Mouse (Mus musculus) kidney, postnatal 10 days (tissue): ENCODE data around the gene Cpn1.

Experiments
- DNase-seq: peaks from one replicate; pipeline ENCODE4 v3.0.0; 2021; ENCODE audit warnings: mixed read lengths

The Cpn1 gene

DNA sequence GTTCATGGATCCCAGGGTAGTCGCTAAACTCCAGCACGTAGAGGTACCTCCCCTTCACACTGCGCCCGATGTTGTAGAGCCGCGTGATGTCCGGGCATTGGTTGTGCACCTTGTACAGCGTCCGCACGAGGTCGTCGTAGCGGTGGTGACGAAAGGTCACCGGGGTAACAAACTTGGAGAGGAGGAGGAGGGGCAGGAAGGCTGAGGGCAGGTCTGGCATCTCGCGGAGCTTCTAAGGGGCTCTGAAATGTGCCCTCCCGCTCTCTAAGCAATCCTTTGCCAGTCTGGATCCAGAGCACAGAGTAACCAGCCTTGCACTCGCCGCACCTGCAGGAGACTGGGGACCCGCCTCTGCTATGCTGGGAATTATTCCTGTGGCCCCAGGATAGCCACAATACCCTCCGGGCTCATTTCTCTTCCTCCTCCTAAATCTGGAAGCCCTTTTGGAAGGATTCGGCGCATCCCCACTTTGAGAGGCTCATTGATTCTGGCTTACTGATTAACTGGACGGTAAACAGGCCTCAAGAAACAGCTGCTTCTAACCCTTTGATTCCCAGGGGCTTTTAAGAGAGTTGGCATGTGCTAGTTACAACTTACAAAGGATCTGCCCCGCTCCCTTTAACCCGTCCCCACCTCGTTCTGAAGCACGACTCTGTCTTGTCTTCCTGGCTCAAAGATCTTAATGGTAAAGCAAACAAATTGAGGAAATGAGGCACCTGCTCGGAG is at the start of gene Cpn1:
TSS of gene Cpn1 (minus strand) at position 488 of the 726 bp plus-strand sequence.
- peak; percentile 70 for DNase-seq

DNA sequence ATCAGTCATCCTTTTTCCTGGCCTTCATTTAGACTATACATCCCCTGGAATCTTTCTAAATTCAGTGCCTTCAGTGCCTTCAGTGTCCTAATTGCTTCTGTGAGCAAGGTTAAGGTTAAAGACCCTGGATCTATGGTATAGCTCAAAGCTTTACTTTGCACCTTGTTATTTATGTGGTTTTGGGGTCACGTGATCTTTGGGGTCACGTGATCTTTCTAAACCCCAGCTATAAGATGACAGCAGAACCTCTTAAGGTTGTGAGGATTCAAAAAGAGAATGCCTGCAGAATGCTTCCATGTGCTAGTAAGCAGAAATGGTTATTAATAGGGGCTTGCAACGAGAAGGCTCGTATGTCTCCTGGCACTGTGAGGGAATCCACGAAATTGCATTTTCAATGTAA is 47.0 kb upstream of the Cpn1 start:
- no peak for DNase-seq

DNA sequence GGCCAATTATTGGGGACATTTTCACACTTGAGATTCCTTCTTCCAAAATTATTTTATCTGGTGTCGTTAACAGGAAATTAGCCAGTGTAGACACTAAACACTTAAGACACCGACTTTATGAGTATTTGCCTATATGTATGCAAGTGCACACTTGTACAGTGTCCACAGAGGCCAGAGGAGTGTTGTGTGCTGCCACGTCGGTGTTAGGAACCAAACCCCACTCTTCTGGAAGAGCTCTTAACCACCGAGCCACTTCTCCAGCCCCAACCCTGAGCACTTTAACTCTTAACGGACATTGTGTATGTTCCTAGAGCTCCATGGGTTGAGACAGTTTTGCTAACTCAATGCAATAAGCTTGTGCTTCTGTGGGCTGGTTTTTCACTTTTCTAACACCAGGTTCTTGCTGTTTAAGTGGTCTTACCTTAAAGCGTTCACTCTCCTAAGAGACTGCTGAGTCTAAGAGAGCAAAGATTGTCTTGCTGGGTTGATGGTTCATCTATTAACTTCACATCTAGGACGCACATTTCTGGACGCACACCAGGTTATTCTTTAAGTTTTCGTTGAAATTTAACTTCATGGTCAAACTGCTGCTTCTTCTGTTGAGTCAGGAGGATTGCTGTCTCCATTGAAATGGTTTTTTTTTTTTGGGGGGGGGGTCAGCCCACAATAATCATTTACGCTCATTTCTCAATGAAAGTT is 45.8 kb upstream of the Cpn1 start:
- peak; percentile 17 for DNase-seq

DNA sequence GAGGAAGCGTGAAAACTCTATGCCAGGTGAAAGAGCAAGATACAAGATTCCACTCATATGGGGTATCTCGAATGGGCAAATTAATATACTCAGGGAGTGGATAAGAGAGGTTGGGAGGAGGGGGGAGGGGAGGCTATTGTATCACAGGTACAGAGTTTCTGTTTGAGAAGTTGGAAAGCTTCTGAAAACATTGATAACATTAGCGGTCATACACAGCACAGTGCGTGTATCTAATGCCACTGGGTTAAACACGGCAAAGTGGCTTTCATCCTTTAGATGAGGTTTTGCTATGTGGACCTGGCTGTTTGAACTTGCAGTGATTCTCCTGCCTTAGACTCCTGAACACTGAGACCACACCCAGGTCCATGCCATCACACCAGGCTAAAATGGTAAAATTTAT is 43.7 kb upstream of the Cpn1 start:
- DNase-seq: no peak

DNA sequence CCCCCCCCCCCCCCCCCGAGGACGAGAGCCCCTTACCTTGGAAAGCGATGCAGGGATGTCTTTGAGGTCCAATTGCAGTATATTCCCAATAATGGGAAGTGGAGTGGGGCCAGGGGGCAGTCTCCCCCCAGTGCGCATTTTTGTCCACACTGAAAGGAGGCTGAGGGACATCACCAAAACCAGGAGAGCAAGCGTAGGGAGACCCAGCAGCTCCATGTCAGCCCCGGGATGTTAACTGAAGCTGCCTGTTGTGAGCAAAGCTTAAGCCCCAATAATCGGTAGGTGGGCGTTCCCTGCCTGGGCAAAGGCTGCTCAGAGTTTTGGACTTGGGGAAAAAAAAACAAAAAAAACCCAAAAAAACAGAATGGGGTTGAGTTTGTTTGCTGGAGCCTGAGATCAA is 42.6 kb upstream of the Cpn1 start, which contains the start of gene Cyp2c23:
TSS of gene Cyp2c23 (minus strand) at position 237 of the 400 bp plus-strand sequence.
- DNase-seq: no peak

DNA sequence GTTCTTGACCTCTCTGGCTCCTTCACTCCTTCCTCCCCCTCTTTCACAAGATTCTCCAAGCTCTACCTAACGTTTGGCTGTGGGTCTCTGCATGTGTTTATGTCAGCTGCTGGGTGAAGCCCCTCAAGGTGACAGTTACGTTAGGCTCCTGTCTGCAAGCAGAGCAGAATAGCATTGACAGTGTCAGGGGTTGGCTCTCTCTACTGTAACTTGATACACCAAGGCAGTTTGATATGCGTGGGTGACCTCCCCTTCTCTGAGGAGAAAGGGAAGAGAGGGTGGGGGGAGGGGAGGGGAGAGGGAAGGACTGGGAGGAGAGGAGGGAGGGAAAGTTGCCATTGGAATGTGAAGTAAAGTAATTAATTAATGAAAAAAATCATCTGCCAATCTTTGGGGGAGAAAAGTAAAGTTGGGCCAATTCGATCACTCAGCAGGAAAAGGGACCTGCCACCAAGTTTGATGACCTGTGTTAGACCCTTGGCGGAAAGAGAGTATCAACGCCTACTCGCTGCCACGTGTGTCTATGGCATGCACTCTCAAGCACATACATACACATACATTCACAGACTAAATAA is 40.7 kb upstream of the Cpn1 start:
- DNase-seq: peak; percentile 22

DNA sequence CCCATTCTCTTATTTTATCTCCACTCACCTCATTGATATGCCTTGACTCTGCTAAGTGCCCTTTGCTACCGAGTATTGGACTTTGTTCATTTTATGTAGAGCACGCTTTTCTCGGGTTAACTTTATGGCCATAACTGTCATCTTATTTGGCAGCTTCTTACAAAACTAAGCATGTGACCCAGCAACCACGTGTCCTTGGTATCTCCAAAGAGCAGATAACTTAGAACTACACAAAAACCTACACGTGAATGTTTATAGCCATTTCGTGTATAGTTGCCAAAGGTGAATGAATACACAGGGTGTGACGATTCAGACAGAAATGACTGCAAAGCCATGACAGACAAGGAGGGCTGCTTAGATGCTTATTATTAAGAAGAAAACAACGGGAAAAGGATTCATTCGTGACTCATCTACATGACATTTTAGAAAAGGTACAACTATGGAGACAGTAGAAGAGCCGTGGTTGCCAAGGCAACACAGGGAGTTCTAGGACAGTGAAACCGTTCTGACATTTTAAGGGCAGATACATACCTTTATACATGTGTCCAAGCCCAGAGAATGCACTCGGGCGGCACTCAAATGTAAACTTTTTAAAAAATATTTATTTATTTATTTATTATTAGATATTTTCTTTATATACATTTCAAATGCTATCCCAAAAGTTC is 38.7 kb upstream of the Cpn1 start:
- DNase-seq: no peak

DNA sequence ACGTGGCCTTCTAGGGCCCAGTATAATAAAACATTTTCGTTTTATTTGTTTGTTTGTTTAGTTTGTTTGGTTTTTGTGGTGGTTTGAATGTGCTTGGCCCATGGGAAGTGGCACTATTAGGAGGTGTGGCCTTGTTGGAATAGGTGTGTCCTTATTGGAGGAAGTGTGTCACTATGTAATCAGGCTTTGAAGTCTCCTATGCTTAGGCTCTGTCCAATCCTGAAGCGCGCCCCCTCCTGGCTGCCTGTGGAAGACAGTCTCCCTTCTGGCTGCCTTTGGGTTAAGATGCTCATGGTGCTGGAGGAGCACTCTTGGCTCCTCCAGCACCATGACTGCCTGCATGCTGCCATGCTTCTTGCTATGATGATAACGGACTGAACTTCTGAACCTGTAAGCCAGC is 36.7 kb upstream of the Cpn1 start:
- peak; percentile 19 for DNase-seq

DNA sequence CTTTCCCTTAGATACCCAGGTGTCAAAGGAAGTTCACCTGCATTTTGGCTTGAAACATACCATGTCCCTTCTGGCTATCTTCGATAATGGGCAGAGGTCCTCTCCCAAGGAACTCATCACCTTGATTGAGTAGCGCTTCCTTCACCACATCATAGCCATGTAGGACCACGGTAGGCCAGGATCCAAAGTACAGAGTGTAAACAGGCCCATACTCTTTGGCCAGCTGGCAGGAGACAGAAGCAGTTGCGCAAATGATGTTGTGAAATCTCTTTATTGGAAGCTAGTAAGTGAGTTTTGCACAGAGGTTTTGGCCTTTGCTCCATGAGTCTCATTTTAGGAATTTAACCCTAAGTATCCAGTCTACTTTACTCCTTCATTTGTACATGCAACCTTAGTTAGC is 35.1 kb upstream of the Cpn1 start:
- DNase-seq: peak; percentile 32

DNA sequence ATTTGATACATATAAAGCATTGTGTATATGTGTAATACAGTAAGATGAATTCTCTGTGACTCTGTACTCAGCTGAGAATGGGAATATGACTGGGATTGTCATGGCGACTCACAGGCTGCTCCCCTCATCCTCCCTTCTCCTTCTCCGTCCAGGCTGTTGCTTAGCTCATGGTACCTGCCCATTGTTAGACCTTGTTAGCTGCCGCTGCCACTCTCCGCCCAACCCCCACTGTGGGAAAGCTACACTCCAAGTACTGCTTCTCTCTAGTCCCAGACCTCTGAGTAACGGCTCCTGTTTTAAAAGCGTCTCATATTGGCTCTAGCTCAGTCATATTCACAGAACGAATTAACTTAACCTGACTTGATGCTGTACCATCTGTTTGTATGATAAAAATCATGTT is 33.4 kb upstream of the Cpn1 start:
- no peak for DNase-seq

DNA sequence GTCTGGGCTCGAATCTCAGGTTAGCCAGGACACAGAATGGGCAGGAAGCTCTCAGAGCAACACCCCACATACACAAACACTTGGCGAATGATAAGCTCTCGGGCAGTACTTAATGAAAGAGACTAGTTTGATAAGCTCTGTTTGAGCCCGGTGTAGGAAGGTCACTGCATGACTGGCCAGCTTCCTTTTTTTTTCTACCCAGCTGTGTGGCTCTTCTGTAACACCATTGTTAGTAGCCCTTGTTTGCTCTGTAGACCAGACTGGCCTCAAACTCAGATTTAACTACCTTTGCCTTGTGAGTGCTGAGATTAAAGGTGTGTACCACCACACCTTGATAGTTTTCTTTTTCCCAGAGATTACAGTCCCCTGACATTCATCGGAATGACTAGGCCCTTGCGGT is 27.5 kb upstream of the Cpn1 start:
- no peak for DNase-seq

DNA sequence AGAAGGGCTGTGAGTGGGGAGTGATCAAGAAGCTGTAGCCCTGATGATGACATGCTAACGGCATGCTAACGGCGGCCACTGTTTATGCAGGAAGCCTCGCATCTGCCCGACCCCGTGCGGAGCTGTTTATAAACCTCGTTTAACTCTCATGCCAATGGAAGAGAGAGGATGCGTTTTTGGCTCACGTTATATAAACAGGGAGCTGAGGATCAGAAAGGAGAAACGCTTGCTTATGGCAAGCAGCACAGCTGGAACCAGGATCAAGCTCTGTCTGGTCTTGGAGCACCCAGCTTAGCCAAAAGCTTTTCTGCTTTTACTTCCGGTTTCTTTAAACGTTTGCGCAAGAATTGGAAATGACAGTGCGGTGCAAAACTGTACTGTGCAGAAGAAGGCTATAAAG is 22.4 kb upstream of the Cpn1 start:
- no peak for DNase-seq

DNA sequence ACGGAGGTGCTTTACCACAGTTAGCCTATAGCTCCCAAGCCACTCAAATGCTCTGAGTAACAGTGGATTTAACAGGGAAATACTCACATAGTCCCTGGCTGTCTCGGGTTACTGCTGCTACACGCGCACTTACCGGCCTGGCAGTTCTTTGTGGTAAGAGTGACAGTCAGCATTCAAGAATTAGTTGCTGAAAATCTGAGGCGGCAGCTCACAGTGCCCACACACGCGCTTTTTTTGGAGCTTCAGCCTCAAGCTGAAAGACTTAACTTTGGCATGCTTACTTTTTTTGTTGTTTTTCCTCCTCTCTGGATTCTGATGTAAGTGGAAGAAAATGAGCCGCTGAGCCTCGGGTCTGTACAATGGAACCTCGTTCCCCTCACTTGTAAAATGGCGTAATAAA is 20.8 kb upstream of the Cpn1 start:
- DNase-seq: no peak

DNA sequence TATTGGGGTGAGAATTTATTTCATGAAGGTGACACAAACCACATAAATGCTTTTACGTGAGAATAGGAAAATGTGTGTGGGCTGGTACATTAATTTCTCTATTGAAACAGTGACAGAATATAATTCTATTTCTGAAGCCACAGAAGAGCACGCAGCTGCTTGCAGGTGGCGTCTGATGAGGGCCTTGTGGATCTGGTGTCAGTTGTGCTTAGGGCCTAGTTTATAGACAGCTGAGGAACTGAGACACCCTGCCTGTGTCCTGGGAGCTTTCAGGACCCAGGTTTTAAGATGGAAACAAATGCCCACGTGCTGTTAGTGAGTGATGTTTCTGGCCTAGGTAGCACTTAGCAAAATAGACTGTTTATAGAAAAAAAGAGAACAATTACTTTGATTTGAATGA is 18.7 kb upstream of the Cpn1 start:
- no peak for DNase-seq

DNA sequence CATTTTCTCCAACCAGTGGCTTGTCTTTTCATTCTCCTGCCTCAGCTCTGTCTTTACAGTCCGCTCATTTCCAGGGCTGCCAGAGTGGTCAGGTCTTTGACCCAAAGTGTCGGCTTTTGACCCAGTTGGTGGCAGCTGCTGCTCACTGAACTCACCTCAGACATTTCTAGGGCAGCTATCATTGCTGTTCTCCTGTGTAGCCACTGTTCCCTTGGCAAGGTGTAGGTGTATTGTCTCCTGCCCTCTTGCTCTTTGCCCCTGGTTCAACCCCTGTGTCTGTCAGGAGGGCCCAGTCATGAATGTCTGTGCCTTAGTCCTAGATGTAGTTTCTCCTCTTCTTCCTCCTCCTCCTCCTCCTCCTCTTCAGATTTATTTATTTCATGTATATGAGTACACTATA is 17.9 kb upstream of the Cpn1 start:
- DNase-seq: no peak

DNA sequence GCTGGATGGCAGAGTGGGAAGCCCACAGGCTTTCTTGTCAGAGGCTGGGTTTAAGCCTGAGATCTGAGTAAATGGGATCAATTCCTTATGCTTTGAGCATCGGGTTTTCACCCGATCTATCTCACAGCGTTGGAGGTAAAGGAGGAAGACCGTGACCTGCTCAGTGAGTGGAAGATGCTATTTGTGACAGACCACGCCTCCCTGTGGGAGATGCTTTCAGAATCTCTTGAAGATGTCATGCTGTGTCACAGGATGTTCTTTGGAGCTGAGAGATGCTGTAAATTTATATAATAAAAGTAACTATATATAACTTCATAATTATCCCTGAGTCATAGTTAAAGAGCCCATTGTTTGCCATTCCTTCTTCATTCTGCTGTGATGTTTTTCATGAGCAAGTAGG is 14.4 kb upstream of the Cpn1 start:
- DNase-seq: no peak

DNA sequence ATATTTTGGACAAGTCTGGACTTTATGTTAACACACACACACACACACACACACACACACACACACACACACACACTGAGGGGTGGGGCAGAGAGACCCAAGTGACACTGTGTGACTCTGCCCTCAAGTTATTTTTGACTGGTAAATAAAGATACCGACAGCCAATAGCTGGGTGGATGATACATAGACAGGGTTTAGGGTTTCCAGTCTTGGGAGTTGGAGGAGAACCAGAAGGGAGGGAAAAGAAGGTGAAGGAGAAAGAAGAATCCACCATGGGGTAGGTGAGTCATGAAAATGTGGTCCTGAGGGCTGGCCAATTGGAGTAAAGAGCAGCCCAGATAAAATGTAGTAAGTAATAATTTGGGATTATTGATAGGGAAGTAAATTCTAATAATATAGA is 13.7 kb upstream of the Cpn1 start:
- no peak for DNase-seq

DNA sequence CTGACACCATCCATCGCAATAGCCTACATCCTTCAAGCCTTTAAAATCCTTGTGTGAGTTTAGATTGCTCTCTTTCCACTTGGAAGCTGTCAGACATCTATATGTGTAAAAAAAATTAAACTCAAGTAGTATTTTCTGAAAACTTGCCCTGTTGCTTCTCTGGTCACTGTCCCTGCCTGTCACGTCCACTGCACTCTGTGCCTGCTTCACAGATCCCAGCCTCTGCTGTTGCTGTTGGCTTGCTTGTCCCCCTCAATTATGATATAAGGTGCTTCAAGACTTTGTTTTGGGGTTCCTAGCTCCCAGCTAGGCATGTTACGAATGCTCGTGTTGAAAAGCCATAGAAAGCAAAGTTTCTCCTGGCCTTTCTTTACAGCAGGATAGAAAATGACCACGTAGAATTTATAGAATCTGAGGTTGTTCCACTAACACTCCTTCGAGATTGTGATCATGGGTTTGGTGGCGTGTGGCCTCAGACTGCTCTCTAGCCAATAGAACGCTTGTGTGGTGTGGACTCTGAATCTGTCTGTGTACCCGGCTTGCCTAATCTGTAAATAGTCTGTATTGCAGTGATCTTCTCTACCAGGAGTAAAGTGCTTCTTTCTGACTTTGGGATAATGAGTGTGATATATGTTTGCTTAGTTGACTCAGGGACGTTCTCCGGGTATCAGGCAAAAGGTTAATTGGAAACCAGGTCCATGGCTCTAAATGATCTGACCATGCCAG is 12.6 kb upstream of the Cpn1 start:
- no peak for DNase-seq

DNA sequence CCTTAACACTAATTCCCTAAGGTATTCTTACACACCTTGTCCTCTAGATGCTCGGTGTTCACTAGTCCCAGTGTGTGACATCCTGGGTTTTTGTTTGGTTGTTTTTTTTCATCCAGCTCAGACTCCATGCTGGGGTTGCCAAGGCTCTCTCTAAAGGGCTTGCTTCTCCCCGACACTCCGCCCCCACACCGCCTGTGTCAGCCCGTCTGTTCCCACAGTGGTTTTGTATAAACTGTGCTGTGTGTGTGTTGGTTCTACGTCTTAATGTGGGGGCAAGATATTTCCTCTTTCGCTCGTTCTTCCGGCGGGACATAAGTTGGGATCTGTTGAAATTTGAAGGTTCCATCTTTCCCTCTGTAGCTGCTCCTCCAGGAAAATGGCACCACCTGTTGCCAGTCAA is 11.7 kb upstream of the Cpn1 start:
- DNase-seq: no peak

DNA sequence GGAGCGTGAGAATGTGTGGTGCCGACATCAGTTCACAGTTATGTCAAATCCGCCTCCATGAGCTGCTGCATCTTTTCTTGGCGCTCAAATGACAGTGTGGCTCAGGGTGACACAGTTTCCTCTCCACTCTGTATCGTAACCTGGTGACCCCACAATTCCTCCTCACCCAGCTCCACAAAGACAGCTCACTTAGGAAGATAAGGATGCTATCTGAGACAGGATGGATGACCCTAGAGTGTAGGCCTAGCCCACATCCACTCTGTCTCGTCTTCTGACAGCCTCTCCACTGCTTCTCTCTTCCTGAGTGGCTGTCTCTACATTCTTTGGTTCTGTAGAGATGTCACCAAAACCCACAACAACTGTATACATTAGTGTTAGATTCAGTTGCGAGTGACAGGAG is 9.1 kb upstream of the Cpn1 start:
- DNase-seq: no peak

DNA sequence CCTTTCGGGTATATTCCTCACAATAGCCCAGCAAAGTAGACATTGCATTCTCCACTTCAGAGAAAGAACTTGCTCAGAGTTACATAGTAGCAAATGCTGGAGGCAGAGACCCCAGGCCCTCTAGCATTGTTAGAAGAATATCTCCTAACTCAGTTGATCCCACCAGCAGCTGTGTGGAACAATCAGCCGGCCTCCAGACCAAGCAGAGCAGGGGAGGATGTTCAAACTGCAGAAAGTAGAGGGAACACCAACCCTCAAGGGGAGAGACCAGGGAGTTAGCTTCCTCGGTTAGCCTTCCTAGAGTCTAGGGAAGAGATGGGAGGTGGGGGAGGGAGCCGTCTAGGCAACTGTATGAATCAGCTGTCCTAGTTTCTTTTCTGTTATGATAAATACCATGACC is 6.1 kb upstream of the Cpn1 start:
- no peak for DNase-seq

DNA sequence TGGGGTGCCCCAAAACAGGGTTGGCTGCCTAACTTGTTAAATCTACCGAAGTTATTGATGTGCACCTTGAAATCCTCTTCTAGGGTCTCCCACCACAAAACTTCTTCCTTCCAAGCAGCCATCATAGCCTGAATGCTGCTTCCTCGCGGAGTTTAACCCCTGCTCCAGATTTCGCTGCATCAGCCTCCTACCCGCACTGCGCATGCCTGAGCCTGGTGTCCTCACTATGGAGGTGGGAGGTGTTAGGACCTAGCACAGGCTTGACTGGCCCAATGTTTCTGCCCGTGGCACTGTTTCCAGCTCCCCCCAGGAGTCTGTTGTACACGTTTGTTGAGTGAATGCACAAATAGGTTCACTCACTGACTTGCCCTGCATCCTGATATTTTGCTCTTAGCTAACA is 4.0 kb upstream of the Cpn1 start:
- DNase-seq: no peak

DNA sequence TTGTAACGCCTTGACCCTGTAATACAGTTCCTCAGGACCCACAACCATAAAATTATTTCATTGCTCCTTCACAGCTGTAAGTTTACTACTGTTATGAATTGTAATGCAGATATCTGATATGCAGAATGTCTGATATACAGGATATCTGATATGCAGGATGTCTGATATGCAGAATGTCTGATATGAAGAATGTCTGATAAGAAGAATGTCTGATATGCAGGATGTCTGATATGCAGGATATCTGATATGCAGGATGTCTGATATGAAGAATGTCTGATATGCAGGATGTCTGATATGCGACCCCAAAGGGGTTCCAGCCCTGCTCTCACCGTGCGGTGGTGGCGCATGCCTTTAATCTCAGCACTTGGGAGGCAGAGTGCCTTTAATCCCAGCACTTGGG is 4.4 kb downstream of the Cpn1 start:
- no peak for DNase-seq
